In the genomic region with DNA sequence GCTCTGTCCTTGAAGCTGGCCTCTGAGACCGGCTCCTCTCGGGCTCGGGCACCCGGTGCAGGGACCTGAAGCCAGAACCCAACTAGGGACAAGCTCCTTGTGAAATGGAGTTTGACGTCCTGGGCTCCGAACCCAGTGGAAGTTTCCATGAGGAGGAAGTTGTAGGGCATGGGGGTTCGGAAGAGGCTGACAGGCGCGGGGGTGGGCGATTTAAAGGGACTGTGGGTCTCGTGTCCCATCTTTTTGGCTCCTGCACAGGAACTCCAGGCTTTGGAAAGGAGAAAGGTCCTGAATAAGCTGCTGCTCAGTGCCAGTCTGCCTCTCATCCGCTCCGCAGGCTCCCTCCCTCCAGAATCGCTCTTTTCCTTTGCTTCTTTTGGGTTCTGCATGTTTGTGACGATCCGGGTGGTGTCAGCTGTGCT, we compare ENCODE assay signal across 8 mouse cellular contexts. TPM values are rescaled to one million over a fixed set of nuclear protein-coding genes. Genes with fewer than 3 reads are reported as not detected.
DNase-seq lines count a peak whose midpoint lies in the region; ATAC-seq and TF ChIP-seq lines count a peak whose summit lies in the region.

No protein-coding gene starts in this region.

- under 1% methylated on average over 16 of the region's 16 CpGs for WGBS in heart, adult 2 months
- WGBS in heart, postnatal 0 days, result 0% methylated on average over 16 of the region's 16 CpGs
- under 1% methylated on average over 15 of the region's 16 CpGs for WGBS in limb, embryonic 14.5 days
- under 1% methylated on average over 16 of the region's 16 CpGs for whole genome bisulfite sequencing in neural tube, embryonic 15.5 days

- no peaks in the 10 kb centered on the region for H3K9me3 ChIP-seq in heart, postnatal 0 days (replicated peaks; ENCODE audit: control insufficient read depth, low read length)
- no peaks in the 10 kb centered on the region for H3K9me3 ChIP-seq in limb, embryonic 14.5 days (ENCODE audit: control insufficient read depth, low read length)
- H3K9me3 ChIP-seq in neural tube, embryonic 15.5 days (replicated peaks), result no peaks in the 10 kb centered on the region

- H3K79me2 ChIP-seq in heart, adult 2 months (replicated peaks; ENCODE audit: control insufficient read depth, insufficient read depth, low read length), result no peaks in the 10 kb centered on the region; the same call in 1 of the 2 replicates

- peaks cover 4% of the 10 kb centered on the region for H3K36me3 ChIP-seq in heart, adult 2 months (ENCODE audit: control insufficient read depth, insufficient read depth, low read length)
- H3K36me3 ChIP-seq in heart, postnatal 0 days (replicated peaks; ENCODE audit: control insufficient read depth, insufficient read depth, low read length), result no peaks in the 10 kb centered on the region
- no peaks in the 10 kb centered on the region for H3K36me3 ChIP-seq in limb, embryonic 14.5 days (ENCODE audit: control insufficient read depth, insufficient read depth, low read length)
- no peaks in the 10 kb centered on the region for H3K36me3 ChIP-seq in neural tube, embryonic 15.5 days

- TF ChIP-seq EP300 in heart, adult 2 months (IDR thresholded peaks at IDR 0.05; ENCODE audit: insufficient read depth, low read depth, low read length), result no peak
- no peak for TF ChIP-seq EP300 in heart, postnatal 0 days (IDR thresholded peaks at IDR 0.05; ENCODE audit: low read depth)

- peak overlapping the region; percentile 82 for H3K4me3 ChIP-seq in heart, adult 2 months
- peak overlapping the region; percentile 68 for H3K4me3 ChIP-seq in heart, postnatal 0 days (ENCODE audit: low read depth, low read length)
- peak overlapping the region; percentile 60 for H3K4me3 ChIP-seq in limb, embryonic 14.5 days (replicated peaks; ENCODE audit: low read length)
- H3K4me3 ChIP-seq in neural tube, embryonic 15.5 days (replicated peaks), result peak overlapping the region; percentile 77

- ATAC-seq in heart, postnatal 0 days (ENCODE audit: insufficient read depth, low read depth), result peak; percentile 44
- peak; percentile 14; the same call in 1 of the 2 replicates for ATAC-seq in limb, embryonic 14.5 days (ENCODE audit: low FRiP score, low read depth)
- ATAC-seq in neural tube, embryonic 15.5 days (ENCODE audit: low FRiP score), result peak; percentile 56

- no peak for DNase-seq in heart, adult 2 months
- no peak for DNase-seq in heart, adult 11 months
- DNase-seq in thymus, adult 18-20 months, result peak; percentile 5 to 7
- no peak for DNase-seq in thymus, postnatal 36 days
- no peak for DNase-seq in heart, postnatal 0 days (ENCODE audit: low spot score)
- no peak for DNase-seq in limb, embryonic 14.5 days (ENCODE audit: low spot score)
- DNase-seq in ovary, postnatal 14 days (ENCODE audit: low spot score), result no peak

- no peak; the same call in 1 of the 2 replicates for TF ChIP-seq CTCF in heart, adult 2 months (IDR thresholded peaks at IDR 0.05)
- TF ChIP-seq CTCF in heart, postnatal 0 days (IDR thresholded peaks at IDR 0.05; ENCODE audit: low read depth), result no peak

- H3K4me2 ChIP-seq in heart, postnatal 0 days (ENCODE audit: low read depth, low read length), result peak overlapping the region; percentile 86
- peak overlapping the region; percentile 98 for H3K4me2 ChIP-seq in limb, embryonic 14.5 days (replicated peaks; ENCODE audit: low read depth, low read length, severe bottlenecking)
- peak overlapping the region; percentile 97 for H3K4me2 ChIP-seq in neural tube, embryonic 15.5 days

- H3K4me1 ChIP-seq in heart, adult 2 months (ENCODE audit: control insufficient read depth, insufficient read depth, low read length), result no peaks in the 10 kb centered on the region
- 0 out of 2 replicates have a peak, but pooled peaks cover 5% of the 10 kb centered on the region for H3K4me1 ChIP-seq in heart, postnatal 0 days (ENCODE audit: control insufficient read depth, insufficient read depth)
- peaks cover 6% of the 10 kb centered on the region; the same call in 1 of the 2 replicates for H3K4me1 ChIP-seq in limb, embryonic 14.5 days (ENCODE audit: control insufficient read depth, insufficient read depth, low read length)
- H3K4me1 ChIP-seq in neural tube, embryonic 15.5 days, result peaks cover 23% of the 10 kb centered on the region

- intact Hi-C loops in heart, adult 2 months (cut with DNase I), result loop anchor here (2.0 kb wide), 1 partner anchor 82 kb away; no protein-coding TSS in a partner anchor

- no peak for TF ChIP-seq POLR2A in heart, adult 2 months (IDR thresholded peaks at IDR 0.05; ENCODE audit: insufficient read depth, low read depth, low read length)
- TF ChIP-seq POLR2A in limb, embryonic 14.5 days (IDR thresholded peaks at IDR 0.05; ENCODE audit: borderline replicate concordance, extremely low read depth, insufficient read depth, insufficient read length), result 0 out of 2 replicates have a peak, but pooled peaks have one; percentile 27

- H3K27me3 ChIP-seq in heart, adult 2 months (ENCODE audit: control insufficient read depth, insufficient read depth, low read length), result no peaks in the 10 kb centered on the region; the same call in 1 of the 2 replicates
- peaks cover 23% of the 10 kb centered on the region for H3K27me3 ChIP-seq in heart, postnatal 0 days (ENCODE audit: control insufficient read depth, insufficient read depth, low read length)
- peaks cover 18% of the 10 kb centered on the region for H3K27me3 ChIP-seq in limb, embryonic 14.5 days (ENCODE audit: control insufficient read depth, insufficient read depth, low read length)
- peaks cover 14% of the 10 kb centered on the region for H3K27me3 ChIP-seq in neural tube, embryonic 15.5 days (replicated peaks)

- H3K27ac ChIP-seq in heart, adult 2 months, result peak overlapping the region; percentile 91
- no peak overlapping the region for H3K27ac ChIP-seq in heart, postnatal 0 days (ENCODE audit: low read depth)
- H3K27ac ChIP-seq in limb, embryonic 14.5 days (replicated peaks; ENCODE audit: low read depth, low read length), result no peak overlapping the region
- H3K27ac ChIP-seq in neural tube, embryonic 15.5 days (replicated peaks), result no peak overlapping the region

- H3K9ac ChIP-seq in heart, adult 2 months (ENCODE audit: low read depth, low read length), result peak overlapping the region; percentile 77
- H3K9ac ChIP-seq in heart, postnatal 0 days (replicated peaks; ENCODE audit: low read depth, low read length), result peak overlapping the region; percentile 44; the same call in 1 of the 2 replicates
- H3K9ac ChIP-seq in limb, embryonic 14.5 days (ENCODE audit: low read depth, low read length, severe bottlenecking), result peak overlapping the region; percentile 51
- peak overlapping the region; percentile 64 for H3K9ac ChIP-seq in neural tube, embryonic 15.5 days (replicated peaks)

RNA-seq across cellular contexts. Expression of gene Thrb, which starts 1.1 kb away (rescaled TPM):
- total RNA-seq in heart, adult 2 months (2021), result 10 to 100 TPM; 27.5 to 28.1 TPM
- polyA plus RNA-seq in heart, adult 2 months (2012; rRNA removed), result 7.7 and 10.6 TPM in 2 replicates
- 1.0 and 1.4 TPM in 2 replicates for total RNA-seq in heart, postnatal 0 days (2014; rRNA removed; ENCODE audit: low replicate concordance)
- 0.90 and 1.2 TPM in 2 replicates for polyA plus RNA-seq in heart, postnatal 0 days (2015; fragmentation: Nextera tagmentation; extraction: Ambion mirVana)
- 0.87 and 1.3 TPM in 2 replicates for polyA plus RNA-seq in limb, embryonic 14.5 days (2012; rRNA removed)
- polyA plus RNA-seq in limb, embryonic 14.5 days (2014; fragmentation: Nextera tagmentation; extraction: Ambion mirVana), result 2.1 and 3.9 TPM in 2 replicates
- 1.0 and 1.8 TPM in 2 replicates for polyA plus RNA-seq in neural tube, embryonic 15.5 days (2015; fragmentation: Nextera tagmentation; extraction: Ambion mirVana)

Comparison
In these comparisons a context has a peak if more than half of its experiments do, and no peak if none do; other contexts are left out.
1. DNase-seq: peak in thymus, adult 18-20 months (2 of 2); none in heart, adult 2 months (0 of 2), heart, adult 11 months (single experiment), thymus, postnatal 36 days (0 of 2), heart, postnatal 0 days (single experiment), limb, embryonic 14.5 days (single experiment) and ovary, postnatal 14 days (single experiment).
2. Peak in every context shown above with its lines, with median percentiles within 50 percentile points of each other: H3K4me3 ChIP-seq, H3K9ac ChIP-seq, ATAC-seq and H3K4me2 ChIP-seq.